Comparison of ENCODE assay signal across 16 mouse cellular contexts in genomic region chr14:122190527-122190926, GRCm38 (mm10). TPM values are rescaled to one million over a fixed set of nuclear protein-coding genes. Genes with fewer than 3 reads are reported as not detected.
DNase-seq lines count a peak whose midpoint lies in the region; ATAC-seq and TF ChIP-seq lines count a peak whose summit lies in the region.
"Had no signal": no experiment of that assay in that cellular context is flagged by ENCODE, and none has a peak within 500 bp of the region (broad histone marks: within the 10 kb centered on the region; RNA-seq: fewer than 3 reads in every experiment).

No protein-coding gene starts in this region.

- WGBS in forebrain, embryonic 16.5 days: 28% methylated on average over 2 of the region's 2 CpGs
- WGBS in forebrain, postnatal 0 days: 23% methylated on average over 2 of the region's 2 CpGs
- WGBS in neural tube, embryonic 13.5 days: 33% methylated on average over 2 of the region's 2 CpGs
- WGBS in neural tube, embryonic 15.5 days: 26% methylated on average over 2 of the region's 2 CpGs
- 12% methylated on average over 2 of the region's 2 CpGs for WGBS in heart, embryonic 10.5 days

- H3K9me3 ChIP-seq in forebrain, embryonic 16.5 days (ENCODE audit: control insufficient read depth, low read length): no peaks in the 10 kb centered on the region
- H3K9me3 ChIP-seq in forebrain, postnatal 0 days (ENCODE audit: low read length): no peaks in the 10 kb centered on the region
- H3K9me3 ChIP-seq in neural tube, embryonic 13.5 days: no peaks in the 10 kb centered on the region
- H3K9me3 ChIP-seq in neural tube, embryonic 15.5 days (replicated peaks): no peaks in the 10 kb centered on the region
- no peaks in the 10 kb centered on the region for H3K9me3 ChIP-seq in heart, embryonic 10.5 days
- H3K9me3 ChIP-seq: embryonic facial prominence, embryonic 13.5 days; kidney, embryonic 15.5 days; midbrain, embryonic 12.5 days; neural tube, embryonic 12.5 days had no signal

- DNase-seq in forebrain, postnatal 0 days: no peak
- peak; percentile 42 for DNase-seq in kidney, adult 9 months
- DNase-seq in kidney, adult 11 months: no peak
- DNase-seq in heart, embryonic 10.5 days (ENCODE audit: low spot score): no peak

- no peaks in the 10 kb centered on the region for H3K36me3 ChIP-seq in forebrain, embryonic 16.5 days (ENCODE audit: control insufficient read depth, insufficient read depth)
- H3K36me3 ChIP-seq in forebrain, postnatal 0 days (ENCODE audit: insufficient read depth): no peaks in the 10 kb centered on the region
- H3K36me3 ChIP-seq in neural tube, embryonic 13.5 days: no peaks in the 10 kb centered on the region
- no peaks in the 10 kb centered on the region for H3K36me3 ChIP-seq in neural tube, embryonic 15.5 days
- H3K36me3 ChIP-seq in heart, embryonic 10.5 days: no peaks in the 10 kb centered on the region
- H3K36me3 ChIP-seq: embryonic facial prominence, embryonic 13.5 days; kidney, embryonic 15.5 days; midbrain, embryonic 12.5 days; neural tube, embryonic 12.5 days had no signal

- no peak for TF ChIP-seq CTCF in forebrain, postnatal 0 days (IDR thresholded peaks at IDR 0.05; ENCODE audit: low read depth)

- ATAC-seq in forebrain, embryonic 16.5 days: 0 out of 2 replicates have a peak, but pooled peaks have one; percentile 9
- no peak for ATAC-seq in forebrain, postnatal 0 days
- ATAC-seq in neural tube, embryonic 13.5 days (ENCODE audit: low read depth): 0 out of 2 replicates have a peak, but pooled peaks have one; percentile 13
- no peak for ATAC-seq in neural tube, embryonic 15.5 days (ENCODE audit: low FRiP score)

- no peak overlapping the region for H3K4me2 ChIP-seq in forebrain, embryonic 16.5 days (ENCODE audit: low read length)
- H3K4me2 ChIP-seq in forebrain, postnatal 0 days (ENCODE audit: low read depth): no peak overlapping the region
- H3K4me2 ChIP-seq in neural tube, embryonic 13.5 days: no peak overlapping the region
- no peak overlapping the region for H3K4me2 ChIP-seq in neural tube, embryonic 15.5 days
- H3K4me2 ChIP-seq: embryonic facial prominence, embryonic 13.5 days; heart, embryonic 11.5 days; kidney, embryonic 15.5 days; midbrain, embryonic 12.5 days; neural tube, embryonic 12.5 days had no signal

- no peaks in the 10 kb centered on the region for H3K4me1 ChIP-seq in forebrain, embryonic 16.5 days (replicated peaks; ENCODE audit: control insufficient read depth, insufficient read depth, low read length)
- H3K4me1 ChIP-seq in forebrain, postnatal 0 days (ENCODE audit: insufficient read depth): no peaks in the 10 kb centered on the region
- no peaks in the 10 kb centered on the region for H3K4me1 ChIP-seq in neural tube, embryonic 13.5 days (replicated peaks)
- H3K4me1 ChIP-seq in neural tube, embryonic 15.5 days: no peaks in the 10 kb centered on the region
- no peaks in the 10 kb centered on the region for H3K4me1 ChIP-seq in heart, embryonic 10.5 days
- H3K4me1 ChIP-seq: embryonic facial prominence, embryonic 13.5 days; kidney, embryonic 15.5 days; midbrain, embryonic 12.5 days; neural tube, embryonic 12.5 days had no signal

- no peak overlapping the region for H3K4me3 ChIP-seq in forebrain, embryonic 16.5 days (replicated peaks; ENCODE audit: low read length)
- no peak overlapping the region for H3K4me3 ChIP-seq in forebrain, postnatal 0 days (ENCODE audit: low read depth, low read length)
- H3K4me3 ChIP-seq in neural tube, embryonic 13.5 days: no peak overlapping the region
- no peak overlapping the region for H3K4me3 ChIP-seq in neural tube, embryonic 15.5 days (replicated peaks)
- no peak overlapping the region for H3K4me3 ChIP-seq in heart, embryonic 10.5 days
- H3K4me3 ChIP-seq: embryonic facial prominence, embryonic 13.5 days; erythroblast, embryonic 14.5 days; kidney, embryonic 15.5 days; layer of hippocampus, adult 2 months; midbrain, embryonic 12.5 days; myocyte; neural tube, embryonic 12.5 days had no signal

- H3K27me3 ChIP-seq in forebrain, embryonic 16.5 days (replicated peaks; ENCODE audit: control insufficient read depth, insufficient read depth, low read length): no peaks in the 10 kb centered on the region
- no peaks in the 10 kb centered on the region for H3K27me3 ChIP-seq in forebrain, postnatal 0 days (ENCODE audit: insufficient read depth, low read length)
- H3K27me3 ChIP-seq in neural tube, embryonic 13.5 days: no peaks in the 10 kb centered on the region
- H3K27me3 ChIP-seq in neural tube, embryonic 15.5 days (replicated peaks): no peaks in the 10 kb centered on the region
- no peaks in the 10 kb centered on the region for H3K27me3 ChIP-seq in heart, embryonic 10.5 days (ENCODE audit: insufficient read depth, poor library complexity, severe bottlenecking)
- H3K27me3 ChIP-seq: embryonic facial prominence, embryonic 13.5 days; kidney, embryonic 15.5 days; midbrain, embryonic 12.5 days; neural tube, embryonic 12.5 days had no signal

- H3K27ac ChIP-seq in forebrain, embryonic 16.5 days (ENCODE audit: low read length): no peak overlapping the region
- no peak overlapping the region for H3K27ac ChIP-seq in forebrain, postnatal 0 days (ENCODE audit: low read depth, low read length)
- no peak overlapping the region for H3K27ac ChIP-seq in neural tube, embryonic 13.5 days (replicated peaks)
- no peak overlapping the region for H3K27ac ChIP-seq in neural tube, embryonic 15.5 days (replicated peaks)
- no peak overlapping the region for H3K27ac ChIP-seq in heart, embryonic 10.5 days
- H3K27ac ChIP-seq: embryonic facial prominence, embryonic 13.5 days; kidney, embryonic 15.5 days; liver, embryonic 14.5 days; midbrain, embryonic 12.5 days; neural tube, embryonic 12.5 days had no signal

- no peak overlapping the region for H3K9ac ChIP-seq in forebrain, embryonic 16.5 days (replicated peaks; ENCODE audit: low read depth, low read length)
- no peak overlapping the region for H3K9ac ChIP-seq in forebrain, postnatal 0 days
- no peak overlapping the region for H3K9ac ChIP-seq in neural tube, embryonic 13.5 days
- H3K9ac ChIP-seq in neural tube, embryonic 15.5 days (replicated peaks): no peak overlapping the region
- H3K9ac ChIP-seq: embryonic facial prominence, embryonic 13.5 days; kidney, embryonic 15.5 days; liver, embryonic 14.5 days; midbrain, embryonic 12.5 days; neural tube, embryonic 12.5 days had no signal

RNA-seq across cellular contexts. Expression of gene Clybl, which starts 9.0 kb away (rescaled TPM):
- polyA plus RNA-seq in forebrain, embryonic 16.5 days (2015; fragmentation: Nextera tagmentation; extraction: Ambion mirVana): 7.5 and 8.4 TPM in 2 replicates
- 10.6 TPM in 2 replicates for total RNA-seq in forebrain, postnatal 0 days (2014; rRNA removed)
- 15.8 and 21.0 TPM in 2 replicates for polyA plus RNA-seq in forebrain, postnatal 0 days (2015; fragmentation: Nextera tagmentation; extraction: Ambion mirVana)
- 10.2 TPM in 2 replicates for polyA plus RNA-seq in neural tube, embryonic 13.5 days (2015; fragmentation: Nextera tagmentation; extraction: Ambion mirVana)
- 13.3 and 13.5 TPM in 2 replicates for polyA plus RNA-seq in neural tube, embryonic 15.5 days (2015; fragmentation: Nextera tagmentation; extraction: Ambion mirVana)
- 43.5 and 63.8 TPM in 2 replicates for polyA plus RNA-seq in heart, embryonic 10.5 days (2016; fragmentation: Nextera tagmentation; extraction: Ambion mirVana)

Comparison
In these comparisons a context has a peak if more than half of its experiments do, and no peak if none do; other contexts are left out.
1. ATAC-seq: peak in forebrain, embryonic 16.5 days (single experiment) and neural tube, embryonic 13.5 days (single experiment); none in forebrain, postnatal 0 days (single experiment) and neural tube, embryonic 15.5 days (single experiment).